Mouse (Mus musculus) MEL-GATA-1-ER (cell line): ENCODE measurements at regions not wholly inside any gene's neighbourhood (a gene's known extent, or its start where the extent isn't known, plus 50 kb on each side); places are given as distances from the start of the nearest gene placed in this dataset.
A peak's percentile ranks its signal among the peaks of the same experiment; 100 is the strongest.

Experiments
- DNase-seq: peaks from one replicate; pipeline ENCODE4 v3.0.0-alpha.2; 2012; ENCODE audit warnings: low read depth; ENCODE audit errors: extremely low read depth

GRCm38 (mm10) chr10:51287852-51288251 is 192.6 kb upstream of the Gm49339 start:
- DNase-seq: no peak

- DNase-seq: no peak
Observed at GRCm38 (mm10) chr10:51291412-51292207, 188.8 kb upstream of the Gm49339 start.

DNA sequence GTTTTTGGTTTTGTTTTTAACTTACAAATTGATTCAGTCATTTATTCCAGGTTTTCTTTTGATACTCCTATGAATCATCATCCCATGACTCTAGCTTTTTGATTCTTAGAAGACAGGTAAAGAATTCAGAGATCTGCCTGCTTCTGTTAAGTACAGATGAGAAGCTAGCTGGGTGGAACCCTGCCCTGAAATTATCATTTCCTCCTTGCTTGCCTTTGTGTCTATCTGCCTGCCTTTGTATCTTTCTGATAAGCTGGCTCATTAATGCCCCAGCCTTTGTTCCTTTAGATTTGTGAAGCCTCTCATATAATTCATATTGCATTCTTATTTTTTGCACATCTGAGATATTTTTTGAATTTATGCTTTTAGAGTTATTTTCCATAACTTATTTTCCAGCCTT is 167.6 kb upstream of the Gm49339 start:
- DNase-seq: peak; percentile 22

- DNase-seq: no peak
Observed at GRCm38 (mm10) chr10:51320207-51320606, 160.2 kb upstream of the Gm49339 start.

DNA sequence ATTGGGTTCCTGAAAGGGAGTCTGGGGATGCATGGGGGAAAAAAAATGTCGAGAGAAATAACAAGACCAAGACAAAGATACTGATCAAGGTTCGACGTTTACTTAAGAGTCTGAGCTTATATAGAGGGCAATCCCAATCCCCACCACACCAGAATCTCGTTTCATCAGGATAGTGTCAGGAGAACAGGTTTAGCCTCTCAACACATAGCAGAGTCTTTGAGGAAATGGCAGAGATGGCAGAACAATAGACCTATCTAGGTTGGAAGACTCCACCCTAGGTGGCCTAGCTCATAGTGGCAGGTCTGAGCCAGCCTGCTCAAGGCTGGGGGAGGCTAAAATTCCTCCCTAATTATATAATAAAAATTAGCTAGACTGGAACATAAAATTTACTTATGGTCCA is 151.6 kb upstream of the Gm49339 start:
- DNase-seq: no peak

- no peak for DNase-seq
Observed at GRCm38 (mm10) chr10:51329386-51329785, 151.0 kb upstream of the Gm49339 start.
